Mouse (Mus musculus) small intestine, adult 2 months (tissue): ENCODE measurements around the gene Pkn2.

Experiments
- CTCF ChIP-seq: fragments of 200-500 bp; IDR thresholded peaks from 2 replicates; pipeline ENCODE4 v1.5.1; 2012; ENCODE audit warnings: low read depth, mild to moderate bottlenecking, control low read depth, inconsistent platforms, low read length, moderate library complexity, mixed read lengths; ENCODE audit not compliant: insufficient replicate concordance, insufficient read length; ENCODE audit errors: extremely low read depth
- POLR2A ChIP-seq: fragments of 200-500 bp; IDR thresholded peaks from 2 replicates; pipeline ENCODE4 v1.6.1; 2012; ENCODE audit warnings: low read depth, mild to moderate bottlenecking, control low read depth, inconsistent platforms, low read length, moderate library complexity

DNA sequence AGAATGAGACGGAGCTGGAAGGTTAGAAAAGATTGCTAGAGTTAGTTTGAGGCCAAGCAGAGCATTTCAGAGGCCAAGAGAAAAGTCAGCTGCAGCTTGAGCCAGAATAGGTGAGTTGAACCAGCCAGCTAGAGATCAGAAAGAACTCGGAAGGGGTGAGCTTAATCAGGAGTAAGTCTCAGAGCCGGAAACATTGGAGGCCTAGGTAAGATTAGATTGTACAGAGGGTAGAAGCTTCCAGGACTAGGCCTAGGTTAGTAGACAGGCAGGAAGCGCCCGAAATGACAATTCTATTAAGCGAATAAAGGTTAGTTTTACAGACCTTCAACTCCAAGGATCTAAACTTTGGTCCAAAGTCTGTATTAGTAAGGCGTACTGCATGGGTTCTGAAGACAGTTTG is 123.2 kb downstream of the Pkn2 start:
- TF ChIP-seq CTCF (no peak), POLR2A (no peak)
